Mouse (Mus musculus) ES-E14 (cell line): ENCODE measurements at regions not wholly inside any gene's neighbourhood (a gene's known extent, or its start where the extent isn't known, plus 50 kb on each side); places are given as distances from the start of the nearest gene placed in this dataset.
A peak's percentile ranks its signal among the peaks of the same experiment; 100 is the strongest.

ENCODE experiments used
- DNase-seq: peaks from one replicate; pipeline ENCODE4 v3.0.0-alpha.2; 2013; ENCODE audit warnings: low read depth, low spot score
- H3K27ac ChIP-seq: 2 replicates; pipeline ENCODE4 v1.5.1; 2012; ENCODE audit warnings: low read depth, mild to moderate bottlenecking, low read length, moderate library complexity, mixed read lengths; ENCODE audit not compliant: poor library complexity, insufficient read depth, severe bottlenecking
- H3K36me3 ChIP-seq: 2 replicates; pipeline ENCODE4 v1.6.1; 2012; ENCODE audit warnings: mild to moderate bottlenecking, low read length, moderate library complexity, mixed read lengths; ENCODE audit not compliant: control insufficient read depth, poor library complexity, insufficient read depth, severe bottlenecking
- H3K4me1 ChIP-seq, 2 experiments: fragments of 150-350 bp in 1 of 2; sonication (generic) in 1 of 2; 2 replicates each; pipeline ENCODE4 v1.6.1; 2012; ENCODE audit warnings: low read length in 2 of 2, mild to moderate bottlenecking in 1 of 2, mixed read lengths in 1 of 2; ENCODE audit not compliant: control insufficient read depth in 2 of 2, insufficient read depth in 2 of 2, poor library complexity in 1 of 2
- H3K4me3 ChIP-seq, 2 experiments: fragments of 150-350 bp in 1 of 2; sonication (generic) in 1 of 2; 2 replicates each; pipeline ENCODE4 v1.5.1; 2012; ENCODE audit warnings: low read length in 2 of 2, low read depth in 1 of 2, mild to moderate bottlenecking in 1 of 2, mixed read lengths in 1 of 2; ENCODE audit not compliant: insufficient read depth in 1 of 2, poor library complexity in 1 of 2, severe bottlenecking in 1 of 2
- H3K9ac ChIP-seq: 2 replicates; pipeline ENCODE4 v1.6.1; 2012; ENCODE audit warnings: low read depth, mild to moderate bottlenecking, low read length, mixed read lengths; ENCODE audit not compliant: poor library complexity, insufficient read depth, severe bottlenecking
- H3K9me3 ChIP-seq: fragments of 150-350 bp; sonication (generic); 2 replicates; pipeline ENCODE4 v1.6.1; 2012; ENCODE audit warnings: low read depth, mild to moderate bottlenecking, low read length; ENCODE audit not compliant: control insufficient read depth, insufficient read depth
- CHD2 ChIP-seq: IDR thresholded peaks from 2 replicates; pipeline ENCODE4 v1.6.1; 2014; ENCODE audit warnings: mild to moderate bottlenecking, low read depth, low read length, inconsistent platforms
- HCFC1 ChIP-seq: IDR thresholded peaks from 2 replicates; pipeline ENCODE4 v1.6.1; 2012; ENCODE audit warnings: low read length, inconsistent platforms, borderline replicate concordance; ENCODE audit not compliant: insufficient read depth
- MAFK ChIP-seq: IDR thresholded peaks from 2 replicates; pipeline ENCODE4 v1.6.1; 2014; ENCODE audit warnings: mild to moderate bottlenecking, low read depth, low read length, inconsistent platforms; ENCODE audit not compliant: insufficient read depth
- ZC3H11A ChIP-seq: IDR thresholded peaks from 2 replicates; pipeline ENCODE4 v1.6.1; 2012; ENCODE audit warnings: low read depth, mild to moderate bottlenecking, inconsistent platforms, low read length, borderline replicate concordance
- ZNF384 ChIP-seq: IDR thresholded peaks from 2 replicates; pipeline ENCODE4 v1.6.1; 2012; ENCODE audit warnings: low read depth, low read length, inconsistent platforms
- in situ Hi-C, 2 experiments: fragments of 600-800 bp; cut with MboI; formaldehyde crosslinking; loops; one replicate each; pipeline ENCODE4 v1.15.1; 2025; ENCODE audit warnings: low sequenced_read_pairs in 2 of 2, inconsistent platforms in 1 of 2; ENCODE audit not compliant: unreplicated experiment in 2 of 2

DNA sequence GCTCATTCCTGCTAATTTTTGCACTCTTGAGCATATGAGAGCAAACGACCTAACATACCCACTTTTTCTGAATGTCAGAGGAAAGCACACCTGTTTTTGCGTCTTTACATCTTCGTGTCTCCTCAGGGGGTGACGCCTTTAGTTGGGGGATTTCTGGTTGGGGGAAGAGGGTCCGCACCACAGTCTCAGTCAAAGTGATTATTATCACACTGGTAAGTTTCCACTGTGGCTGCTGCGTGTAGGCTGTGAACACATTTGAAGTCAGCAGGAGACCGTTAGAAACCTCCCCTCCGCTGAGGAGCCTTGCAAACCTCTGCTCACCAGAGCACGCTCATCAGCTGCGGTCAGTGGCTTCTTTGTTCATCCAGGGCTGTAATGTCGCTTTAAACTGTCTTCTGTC lies 58.1 kb upstream of the Spag16 start:
- no peaks in the 10 kb centered on the region for H3K9me3 ChIP-seq
- in situ Hi-C loops = loop anchor here in 1 of 2 experiments (25.0 kb wide), 1 partner anchor 531 kb away; no protein-coding TSS in a partner anchor
- H3K36me3 ChIP-seq = no peaks in the 10 kb centered on the region
- no peak overlapping the region for H3K4me3 ChIP-seq
- DNase-seq = no peak
- no peak overlapping the region for H3K27ac ChIP-seq
- no peaks in the 10 kb centered on the region for H3K4me1 ChIP-seq
- no peak overlapping the region for H3K9ac ChIP-seq
- no peak for TF ChIP-seq HCFC1
- TF ChIP-seq ZC3H11A = no peak
- no peak for TF ChIP-seq CHD2
- TF ChIP-seq ZNF384 = no peak
- TF ChIP-seq MAFK = no peak

DNA sequence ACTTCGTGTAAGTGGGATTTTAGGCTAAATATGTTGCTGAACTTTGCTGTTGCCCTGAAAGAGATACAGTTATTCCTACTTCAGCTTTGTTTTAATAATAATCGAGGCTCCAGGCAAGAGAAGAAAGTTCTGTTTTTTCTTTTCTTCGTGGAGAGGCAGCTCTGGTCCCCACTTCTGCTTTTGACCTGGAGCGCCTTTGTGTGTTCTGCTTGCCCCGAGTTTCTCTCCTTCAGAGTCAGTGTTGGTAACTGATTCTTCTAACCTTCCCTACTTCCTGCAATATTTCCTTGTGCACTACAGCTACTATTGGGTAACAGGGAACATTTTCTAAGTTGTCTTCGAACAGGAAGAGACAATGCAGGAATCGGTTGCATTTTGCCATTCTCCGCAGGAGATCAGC lies 56.6 kb upstream of the Spag16 start:
- Histone ChIP-seq H3K9me3 (no peaks in the 10 kb centered on the region), H3K4me1 (no peaks in the 10 kb centered on the region), H3K9ac (no peak overlapping the region), H3K36me3 (no peaks in the 10 kb centered on the region), H3K27ac (no peak overlapping the region), H3K4me3 (no peak overlapping the region)
- in situ Hi-C loops = loop anchor here (10.0 to 25.0 kb wide), 2 partner anchors 525 to 533 kb away; no protein-coding TSS in a partner anchor
- DNase-seq = no peak
- no peak for TF ChIP-seq CHD2
- TF ChIP-seq MAFK = no peak
- TF ChIP-seq ZNF384 = no peak
- TF ChIP-seq ZC3H11A = no peak
- TF ChIP-seq HCFC1 = no peak

DNA sequence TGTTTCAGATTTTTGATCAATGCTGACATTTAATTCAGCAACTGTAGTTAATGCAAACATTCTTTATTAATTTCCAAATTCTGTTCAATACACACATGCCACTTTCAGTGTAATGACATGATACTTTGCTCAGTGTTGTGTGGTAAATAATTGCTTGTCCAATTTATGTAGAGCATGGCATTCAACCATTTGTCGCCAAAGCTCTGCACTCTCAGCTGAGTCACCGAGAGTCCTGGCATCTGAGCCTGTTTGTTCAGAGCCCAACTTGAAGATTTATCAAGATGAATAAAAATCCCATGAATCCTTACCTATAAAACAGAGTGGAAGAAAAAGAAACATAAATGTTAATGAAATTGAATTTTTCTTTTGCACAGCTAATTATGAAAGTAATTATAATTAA lies 55.3 kb upstream of the Spag16 start:
- in situ Hi-C loops = loop anchor here (10.0 to 25.0 kb wide), 2 partner anchors 527 to 534 kb away; no protein-coding TSS in a partner anchor
- TF ChIP-seq MAFK (no peak), ZC3H11A (no peak), HCFC1 (no peak)

DNA sequence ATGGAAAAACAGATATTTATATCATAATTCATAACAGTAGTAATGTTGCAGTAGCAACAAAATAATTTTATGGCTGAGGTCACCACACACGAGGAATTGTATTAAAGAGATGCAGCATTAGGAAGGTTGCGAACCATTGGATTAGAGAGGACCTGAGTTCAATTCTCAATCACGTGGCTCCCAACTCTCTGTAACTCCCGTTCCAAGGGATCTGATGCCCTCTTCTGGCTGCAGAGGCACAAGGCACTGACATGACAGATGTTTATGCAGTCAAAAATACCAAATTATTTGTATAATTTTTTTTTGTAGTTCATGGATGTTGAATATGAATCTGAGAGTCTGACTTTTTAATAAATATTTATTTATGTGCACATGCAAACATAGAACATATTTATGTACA lies 51.2 kb upstream of the Spag16 start:
- H3K9ac ChIP-seq = no peak overlapping the region
- no peak for DNase-seq

More for the DNA sequence above, 55.3 kb upstream of the Spag16 start:
- no peak for DNase-seq
- Histone ChIP-seq H3K36me3 (no peaks in the 10 kb centered on the region), H3K4me1 (no peaks in the 10 kb centered on the region), H3K9ac (no peak overlapping the region), H3K27ac (no peak overlapping the region), H3K9me3 (no peaks in the 10 kb centered on the region), H3K4me3 (no peak overlapping the region)

More for the DNA sequence above, 51.2 kb upstream of the Spag16 start:
- H3K27ac ChIP-seq = no peak overlapping the region
- H3K4me1 ChIP-seq = no peaks in the 10 kb centered on the region
- no peaks in the 10 kb centered on the region for H3K36me3 ChIP-seq
- TF ChIP-seq CHD2 = no peak
- TF ChIP-seq ZC3H11A = peak; percentile 63; the same call in 1 of the 2 replicates
- no peak overlapping the region for H3K4me3 ChIP-seq
- in situ Hi-C loops = loop anchor here (10.0 to 25.0 kb wide), 3 partner anchors 237 to 531 kb away; no protein-coding TSS in a partner anchor
- H3K9me3 ChIP-seq = no peaks in the 10 kb centered on the region
